ENCODE assay signal across 22 mouse cellular contexts in genomic region chr6:115292621-115293020, GRCm38 (mm10). TPM values are rescaled to one million over a fixed set of nuclear protein-coding genes. Genes with fewer than 3 reads are reported as not detected.
DNase-seq lines count a peak whose midpoint lies in the region; ATAC-seq and TF ChIP-seq lines count a peak whose summit lies in the region.
"Had no signal": no experiment of that assay in that cellular context is flagged by ENCODE, and none has a peak within 500 bp of the region (broad histone marks: within the 10 kb centered on the region; RNA-seq: fewer than 3 reads in every experiment).

No protein-coding gene starts in this region.

- H3K9me3 ChIP-seq in liver, embryonic 12.5 days (replicated peaks), result no peaks in the 10 kb centered on the region
- H3K9me3 ChIP-seq: embryonic facial prominence, embryonic 13.5 days; limb, embryonic 15.5 days had no signal

- H3K27ac ChIP-seq in layer of hippocampus, adult 2 months, result peak overlapping the region; percentile 65; the same call in 1 of the 2 replicates
- H3K27ac ChIP-seq in cortical plate, adult 2 months (ENCODE audit: insufficient read depth, low read length), result peak overlapping the region; percentile 43; the same call in 1 of the 2 replicates
- H3K27ac ChIP-seq in liver, embryonic 12.5 days, result no peak overlapping the region
- H3K27ac ChIP-seq: embryonic facial prominence, embryonic 13.5 days; limb, embryonic 15.5 days had no signal

- peak; percentile 56 for DNase-seq in adrenal gland, postnatal 14 days
- no peak for DNase-seq in adrenal gland, postnatal 4 days (ENCODE audit: low spot score in 2 of 2)
- DNase-seq in layer of hippocampus, adult 2 months (ENCODE audit: low spot score in 2 of 2), result peak in 1 of 2 experiments; percentile 60
- no peak for DNase-seq in layer of hippocampus, adult 11-12 months (ENCODE audit: low spot score)
- peak; percentile 36 for DNase-seq in 3T3-L1 (ENCODE audit: low read depth, low spot score)
- DNase-seq in gastrocnemius, postnatal 36 days, result no peak
- DNase-seq: B cell, adult 2 months; cerebellum, adult 9-10 months; gastrocnemius, postnatal 10 days; heart, postnatal 4 days; kidney, adult 2 months; kidney, postnatal 36 days; layer of hippocampus, postnatal 36 days; liver, postnatal 0 days; lung, postnatal 14 days had no signal

- peaks cover 5% of the 10 kb centered on the region for H3K4me1 ChIP-seq in cortical plate, adult 2 months (ENCODE audit: control insufficient read depth, insufficient read depth, low read length)
- H3K4me1 ChIP-seq in liver, embryonic 12.5 days, result no peaks in the 10 kb centered on the region
- H3K4me1 ChIP-seq: limb, embryonic 15.5 days had no signal

- H3K9ac ChIP-seq in liver, embryonic 12.5 days, result no peak overlapping the region
- H3K9ac ChIP-seq: embryonic facial prominence, embryonic 13.5 days; limb, embryonic 15.5 days; liver, postnatal 0 days had no signal

- H3K4me3 ChIP-seq in layer of hippocampus, adult 2 months, result no peak overlapping the region
- H3K4me3 ChIP-seq in cortical plate, adult 2 months (ENCODE audit: insufficient read depth, low read length), result no peak overlapping the region
- H3K4me3 ChIP-seq in liver, embryonic 12.5 days, result no peak overlapping the region
- H3K4me3 ChIP-seq: embryonic facial prominence, embryonic 13.5 days; limb, embryonic 15.5 days had no signal

- TF ChIP-seq POLR2A in cortical plate, adult 2 months (IDR thresholded peaks at IDR 0.05; ENCODE audit: extremely low read depth, insufficient read depth, low read length), result no peak

- no peak overlapping the region for H3K4me2 ChIP-seq in liver, embryonic 12.5 days
- H3K4me2 ChIP-seq: embryonic facial prominence, embryonic 13.5 days; limb, embryonic 15.5 days had no signal

- no peaks in the 10 kb centered on the region for H3K27me3 ChIP-seq in liver, embryonic 12.5 days (replicated peaks)
- H3K27me3 ChIP-seq: embryonic facial prominence, embryonic 13.5 days; limb, embryonic 15.5 days; Patski had no signal

- no peak for TF ChIP-seq CTCF in layer of hippocampus, adult 2 months (conservative IDR thresholded peaks at IDR 0.05)
- TF ChIP-seq CTCF in cortical plate, adult 2 months (IDR thresholded peaks at IDR 0.05; ENCODE audit: extremely low read depth, insufficient read depth, low read length), result no peak

- no peak for ATAC-seq in liver, embryonic 12.5 days
- ATAC-seq: activated CD4-positive, CD25-positive, alpha-beta regulatory T cell, adult 4 months; hindbrain, embryonic 16.5 days; liver, postnatal 0 days; Patski had no signal

- WGBS in liver, embryonic 12.5 days (ENCODE audit: insufficient replicate concordance), result 59% methylated on average over 6 of the region's 6 CpGs

- no peaks in the 10 kb centered on the region for H3K36me3 ChIP-seq in liver, embryonic 12.5 days
- H3K36me3 ChIP-seq: embryonic facial prominence, embryonic 13.5 days; limb, embryonic 15.5 days had no signal

- intact Hi-C loops in gastrocnemius, postnatal 36 days (cut with DNase I), result no loop called here

RNA-seq across cellular contexts. Expression of gene Timp4, which starts 40.6 kb away (rescaled TPM):
- total RNA-seq in adrenal gland, postnatal 14 days (2021), result 24.6 and 36.6 TPM in 2 replicates
- total RNA-seq in adrenal gland, postnatal 4 days (2021), result 1 to 10 TPM; 1.1 to 1.9 TPM
- total RNA-seq in layer of hippocampus, adult 2 months (2021), result 10 to 100 TPM; 19.4 to 22.6 TPM
- polyA plus RNA-seq in cortical plate, adult 2 months (2012; rRNA removed), result 30.4 and 31.4 TPM in 2 replicates
- 10 to 100 TPM; 16.8 to 22.6 TPM for total RNA-seq in gastrocnemius, postnatal 36 days (2021)
- 0.02 TPM in 1 of 2 replicates, not detected in the other for polyA plus RNA-seq in liver, embryonic 12.5 days (2016; fragmentation: Nextera tagmentation; extraction: Ambion mirVana)
- polyA plus RNA-seq: liver, postnatal 0 days had no signal

Comparison
In these comparisons a context has a peak if more than half of its experiments do, and no peak if none do; other contexts are left out.
1. DNase-seq: peak in adrenal gland, postnatal 14 days (single experiment) and 3T3-L1 (single experiment); none in adrenal gland, postnatal 4 days (0 of 2), layer of hippocampus, adult 11-12 months (single experiment) and gastrocnemius, postnatal 36 days (0 of 2).